Mouse (Mus musculus) monocyte, adult 59 days (primary cell): Measurements from ENCODE around the gene Unc13b. TPM values are rescaled to one million over a fixed set of nuclear protein-coding genes. Genes with fewer than 3 reads are reported as not detected.

Source experiments
- total RNA-seq, 2 experiments: library from RNA; stranded (reverse); gene quantifications; one replicate each; pipeline ENCODE4 v1.2.4; 2023

The Unc13b gene
- total RNA-seq = 1 to 10 TPM; 2.9 to 3.3 TPM

DNA sequence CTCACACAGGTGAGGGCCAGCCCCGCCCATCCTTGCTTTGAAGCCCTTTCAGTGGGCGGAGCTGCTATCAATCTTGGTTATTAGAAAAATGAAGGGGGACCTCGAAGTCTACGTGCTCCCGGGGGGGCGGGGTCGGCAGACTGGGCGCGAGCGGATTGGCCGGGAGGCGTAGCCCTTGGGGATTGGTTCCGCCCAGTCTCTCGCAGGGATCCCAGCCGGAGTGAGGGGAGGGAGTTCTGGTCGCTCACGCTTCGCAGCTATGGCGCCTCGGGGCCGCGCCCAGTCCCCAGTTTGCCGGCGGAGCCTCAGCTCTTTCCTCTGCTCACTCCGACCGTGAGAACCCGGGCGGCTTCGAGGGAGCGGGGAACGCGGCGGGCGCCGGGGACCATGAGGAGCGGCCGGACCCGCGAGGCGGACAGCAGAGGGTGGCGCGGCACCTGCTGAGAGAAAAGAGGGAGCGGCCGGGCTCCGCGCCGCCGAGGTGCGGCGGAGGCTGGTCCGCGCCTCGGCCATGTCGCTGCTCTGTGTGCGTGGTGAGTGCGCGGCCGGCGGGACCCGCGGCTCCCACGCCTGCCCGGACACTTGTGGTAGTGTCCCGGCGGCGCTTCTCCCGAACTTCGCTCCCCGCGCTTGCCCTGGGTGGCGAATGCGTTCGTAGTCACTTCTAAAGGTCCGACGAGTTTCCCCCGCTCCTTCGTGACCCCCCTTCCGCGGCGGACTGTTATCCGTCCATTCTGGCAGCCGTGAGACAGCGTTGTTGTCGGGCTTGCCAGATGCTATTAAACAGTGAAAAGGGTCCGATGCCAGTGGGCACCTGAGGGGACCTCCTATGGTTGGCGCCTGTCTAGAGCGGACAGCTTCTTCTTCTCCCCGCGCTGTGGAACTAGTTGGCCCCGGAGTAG lies at the start of gene Unc13b:
Gene Unc13b, plus strand, starts transcription at position 201 of the 902 bp plus-strand sequence.

GRCm38 (mm10) chr4:43010161-43011038 lies 48.4 kb upstream of the Unc13b start, which contains the start of gene Fancg:
TSS of gene Fancg (minus strand) at chr4:43010506.

GRCm38 (mm10) chr4:43025084-43025960 lies 33.4 kb upstream of the Unc13b start, which contains the start of gene Pigo:
TSS of gene Pigo (minus strand) at chr4:43025819.

GRCm38 (mm10) chr4:43031237-43031995 lies 27.3 kb upstream of the Unc13b start, which contains the start of gene Stoml2:
TSS of gene Stoml2 (minus strand) at chr4:43031710.

GRCm38 (mm10) chr4:43045659-43046302 lies 13.0 kb upstream of the Unc13b start, which contains the start of gene Fam214b:
TSS of gene Fam214b (minus strand) at chr4:43046220.

GRCm38 (mm10) chr4:43266623-43267322 lies 208.0 kb downstream of the Unc13b start, which contains the start of gene Atp8b5:
TSS of gene Atp8b5 (plus strand) at chr4:43267159.

Other genes starting within 250 kb of the Unc13b start
- gene Fam205a1, start 205.1 kb upstream of the Unc13b start, total RNA-seq = not detected
- gene Gm12394, start 202.2 kb upstream of the Unc13b start, total RNA-seq = not detected
- gene Fam205c, start 184.7 kb upstream of the Unc13b start, total RNA-seq = not detected
- gene Phf24, start 142.3 kb upstream of the Unc13b start, total RNA-seq = not detected
- gene Dnajb5, start 109.1 kb upstream of the Unc13b start, total RNA-seq = 10 to 100 TPM; 14.3 to 14.6 TPM
- not detected for gene 1700022I11Rik, start 89.3 kb upstream of the Unc13b start, total RNA-seq
- gene Vcp, start 58.4 kb upstream of the Unc13b start, total RNA-seq = 100 to 1,000 TPM; 115 to 119 TPM
- gene Fancg, start 48.4 kb upstream of the Unc13b start, total RNA-seq = 10 to 100 TPM; 18.4 to 23.1 TPM
- gene Pigo, start 33.1 kb upstream of the Unc13b start, total RNA-seq = 10 to 100 TPM; 11.7 to 12.1 TPM
- 10 to 100 TPM; 61.5 to 64.6 TPM for gene Stoml2, start 27.2 kb upstream of the Unc13b start, total RNA-seq
- gene Fam214b, start 12.7 kb upstream of the Unc13b start, total RNA-seq = 10 to 100 TPM; 54.2 to 74.8 TPM
- gene Atp8b5, start 208.2 kb downstream of the Unc13b start, total RNA-seq = under 1 TPM in 1 of 2 experiments, not detected in 1; 0.34 TPM